Mouse (Mus musculus): ENCODE results near the gene Slc12a3. TPM values are rescaled to one million over a fixed set of nuclear protein-coding genes. Genes with fewer than 3 reads are reported as not detected.
A peak's percentile ranks its signal among the peaks of the same experiment; 100 is the strongest.

Gene Slc12a3
- polyA plus RNA-seq, 1 experiment from 2014 or later = 0.14 TPM

- Histone ChIP-seq H3K4me1 (0 out of 2 replicates have a peak, but pooled peaks cover 6% of the 10 kb centered on the region), H3K9me3 (no peaks in the 10 kb centered on the region), H3K36me3 (no peaks in the 10 kb centered on the region), H3K4me2 (no peak overlapping the region), H3K9ac (no peak overlapping the region), H3K4me3 (no peak overlapping the region), H3K27ac (no peak overlapping the region), H3K27me3 (no peaks in the 10 kb centered on the region)
- no peak for ATAC-seq (ENCODE audit: insufficient number of reproducible peaks, insufficient read depth, low FRiP score, low TSS enrichment, low read depth)
- WGBS = 71% methylated on average over 5 of the region's 5 CpGs
These were observed 29.5 kb downstream of the Slc12a3 start for GRCm38 (mm10) chr8:94358541-94358940.

- Histone ChIP-seq H3K4me3 (no peak overlapping the region), H3K36me3 (no peaks in the 10 kb centered on the region), H3K4me1 (0 out of 2 replicates have a peak, but pooled peaks cover 6% of the 10 kb centered on the region), H3K9ac (no peak overlapping the region), H3K9me3 (no peaks in the 10 kb centered on the region), H3K4me2 (no peak overlapping the region), H3K27ac (no peak overlapping the region), H3K27me3 (no peaks in the 10 kb centered on the region)
- WGBS = 85% methylated on average over 6 of the region's 6 CpGs
- no peak for ATAC-seq (ENCODE audit: insufficient number of reproducible peaks, insufficient read depth, low FRiP score, low TSS enrichment, low read depth)
These were observed 32.9 kb downstream of the Slc12a3 start for GRCm38 (mm10) chr8:94361774-94362431.

GRCm38 (mm10) chr8:94362607-94363239, 33.7 kb downstream of the Slc12a3 start:
- Histone ChIP-seq H3K27ac (no peak overlapping the region), H3K9ac (no peak overlapping the region), H3K4me3 (no peak overlapping the region), H3K36me3 (no peaks in the 10 kb centered on the region), H3K4me1 (0 out of 2 replicates have a peak, but pooled peaks cover 6% of the 10 kb centered on the region), H3K4me2 (no peak overlapping the region), H3K27me3 (no peaks in the 10 kb centered on the region), H3K9me3 (no peaks in the 10 kb centered on the region)
- ATAC-seq (ENCODE audit: insufficient number of reproducible peaks, insufficient read depth, low FRiP score, low TSS enrichment, low read depth) = 0 out of 2 replicates have a peak, but pooled peaks have one; percentile 5
- 77% methylated on average over 7 of the region's 7 CpGs for WGBS

DNA sequence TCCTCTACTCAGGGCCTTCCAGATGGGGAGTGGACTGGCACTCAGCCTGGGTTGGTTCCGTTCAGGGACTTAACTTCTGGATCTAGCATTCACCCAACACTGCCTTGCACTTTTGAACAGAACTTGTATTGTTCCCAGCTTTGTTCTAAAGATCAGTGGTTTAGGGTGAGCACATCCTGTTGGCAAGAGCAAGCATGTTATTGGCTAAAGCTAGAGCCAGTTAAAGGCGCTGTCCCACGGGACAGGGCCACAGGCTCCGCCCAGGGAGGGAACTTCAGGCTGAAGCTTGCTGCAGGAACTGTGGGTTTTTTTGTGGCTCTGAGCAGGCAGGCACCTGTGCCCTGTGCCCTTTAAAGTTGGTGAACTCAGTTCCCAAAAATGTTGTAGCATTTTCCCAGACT, 34.3 kb downstream of the Slc12a3 start:
- H3K27me3 ChIP-seq = no peaks in the 10 kb centered on the region
- H3K36me3 ChIP-seq = no peaks in the 10 kb centered on the region
- no peak overlapping the region for H3K9ac ChIP-seq
- 33% methylated on average over 4 of the region's 4 CpGs for WGBS
- no peak overlapping the region for H3K27ac ChIP-seq
- no peaks in the 10 kb centered on the region for H3K9me3 ChIP-seq
- no peak for ATAC-seq (ENCODE audit: insufficient number of reproducible peaks, insufficient read depth, low FRiP score, low TSS enrichment, low read depth)
- no peak overlapping the region for H3K4me2 ChIP-seq
- 0 out of 2 replicates have a peak, but pooled peaks cover 6% of the 10 kb centered on the region for H3K4me1 ChIP-seq
- no peak overlapping the region for H3K4me3 ChIP-seq

- H3K27ac ChIP-seq = no peak overlapping the region
- H3K9me3 ChIP-seq = no peaks in the 10 kb centered on the region
- H3K4me3 ChIP-seq = no peak overlapping the region
- 64% methylated on average over 2 of the region's 2 CpGs for WGBS
- H3K9ac ChIP-seq = no peak overlapping the region
- H3K36me3 ChIP-seq = no peaks in the 10 kb centered on the region
- 0 out of 2 replicates have a peak, but pooled peaks cover 6% of the 10 kb centered on the region for H3K4me1 ChIP-seq
- no peak overlapping the region for H3K4me2 ChIP-seq
- no peaks in the 10 kb centered on the region for H3K27me3 ChIP-seq
- no peak for ATAC-seq (ENCODE audit: insufficient number of reproducible peaks, insufficient read depth, low FRiP score, low TSS enrichment, low read depth)
These were observed 34.9 kb downstream of the Slc12a3 start for GRCm38 (mm10) chr8:94363906-94364305.

- H3K27me3 ChIP-seq = no peaks in the 10 kb centered on the region
- H3K27ac ChIP-seq = no peak overlapping the region
- H3K4me3 ChIP-seq = no peak overlapping the region
- H3K9ac ChIP-seq = no peak overlapping the region
- 88% methylated on average over 6 of the region's 6 CpGs for WGBS
- H3K36me3 ChIP-seq = no peaks in the 10 kb centered on the region
- ATAC-seq (ENCODE audit: insufficient number of reproducible peaks, insufficient read depth, low FRiP score, low TSS enrichment, low read depth) = no peak
- H3K4me2 ChIP-seq = no peak overlapping the region
- H3K9me3 ChIP-seq = no peaks in the 10 kb centered on the region
- H3K4me1 ChIP-seq = 0 out of 2 replicates have a peak, but pooled peaks cover 6% of the 10 kb centered on the region
These were observed 35.8 kb downstream of the Slc12a3 start for GRCm38 (mm10) chr8:94364686-94365312.

DNA sequence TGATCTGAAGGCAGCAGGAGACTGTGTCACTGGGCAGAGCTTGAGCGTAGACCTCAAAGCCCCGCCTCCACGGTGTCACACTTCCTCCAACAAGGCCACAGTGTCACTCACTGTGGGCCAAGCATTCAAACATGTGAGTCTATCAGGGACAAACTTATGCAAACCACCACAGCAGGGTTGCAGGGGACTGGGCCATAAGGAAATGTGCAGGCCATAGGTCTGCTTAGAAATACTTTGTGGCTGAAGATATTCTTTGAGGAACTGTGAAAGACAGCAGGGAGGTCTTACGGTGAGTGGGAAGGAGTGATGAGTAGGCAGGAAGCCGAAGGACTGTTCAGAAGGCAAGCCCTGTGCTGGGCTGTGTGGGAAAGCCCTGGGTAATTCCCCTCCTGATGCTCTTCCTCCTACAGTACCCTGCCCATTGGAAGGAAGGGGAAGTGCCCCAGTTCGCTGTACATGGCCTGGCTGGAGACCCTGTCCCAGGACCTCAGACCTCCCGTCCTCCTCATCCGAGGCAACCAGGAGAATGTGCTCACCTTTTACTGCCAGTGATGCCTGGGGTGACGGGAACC, 36.5 kb downstream of the Slc12a3 start:
- Histone ChIP-seq H3K9ac (no peak overlapping the region), H3K4me3 (no peak overlapping the region), H3K4me1 (0 out of 2 replicates have a peak, but pooled peaks cover 9% of the 10 kb centered on the region), H3K27me3 (no peaks in the 10 kb centered on the region), H3K27ac (no peak overlapping the region), H3K4me2 (no peak overlapping the region), H3K9me3 (no peaks in the 10 kb centered on the region), H3K36me3 (no peaks in the 10 kb centered on the region)
- WGBS = 85% methylated on average over 9 of the region's 9 CpGs
- ATAC-seq (ENCODE audit: insufficient number of reproducible peaks, insufficient read depth, low FRiP score, low TSS enrichment, low read depth) = no peak

DNA sequence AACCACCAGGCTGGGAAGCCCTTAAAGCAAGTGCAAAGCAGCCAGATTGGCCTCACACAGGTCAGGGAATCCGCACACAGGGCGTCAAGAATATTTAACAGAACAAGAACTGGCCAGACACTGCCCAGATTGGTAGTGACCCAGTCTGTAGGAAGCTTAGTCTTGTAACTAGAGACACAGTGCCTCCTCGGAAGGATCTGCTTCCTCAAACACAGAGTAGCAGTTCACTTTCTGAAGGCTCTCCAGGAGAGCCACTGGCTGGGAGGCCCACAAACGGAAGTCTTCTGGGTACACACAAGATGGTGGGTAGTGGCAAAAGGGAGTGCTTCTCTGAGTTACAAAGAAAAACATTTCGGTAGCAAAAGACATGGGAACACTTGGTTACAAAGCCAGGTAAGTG, 41.8 kb downstream of the Slc12a3 start:
- H3K9me3 ChIP-seq = no peaks in the 10 kb centered on the region
- no peaks in the 10 kb centered on the region for H3K36me3 ChIP-seq
- H3K4me3 ChIP-seq = no peak overlapping the region
- H3K9ac ChIP-seq = no peak overlapping the region
- ATAC-seq (ENCODE audit: insufficient number of reproducible peaks, insufficient read depth, low FRiP score, low TSS enrichment, low read depth) = no peak
- 72% methylated on average over 5 of the region's 5 CpGs for WGBS
- H3K27ac ChIP-seq = no peak overlapping the region
- H3K4me1 ChIP-seq = 0 out of 2 replicates have a peak, but pooled peaks cover 3% of the 10 kb centered on the region
- H3K27me3 ChIP-seq = no peaks in the 10 kb centered on the region
- H3K4me2 ChIP-seq = no peak overlapping the region

DNA sequence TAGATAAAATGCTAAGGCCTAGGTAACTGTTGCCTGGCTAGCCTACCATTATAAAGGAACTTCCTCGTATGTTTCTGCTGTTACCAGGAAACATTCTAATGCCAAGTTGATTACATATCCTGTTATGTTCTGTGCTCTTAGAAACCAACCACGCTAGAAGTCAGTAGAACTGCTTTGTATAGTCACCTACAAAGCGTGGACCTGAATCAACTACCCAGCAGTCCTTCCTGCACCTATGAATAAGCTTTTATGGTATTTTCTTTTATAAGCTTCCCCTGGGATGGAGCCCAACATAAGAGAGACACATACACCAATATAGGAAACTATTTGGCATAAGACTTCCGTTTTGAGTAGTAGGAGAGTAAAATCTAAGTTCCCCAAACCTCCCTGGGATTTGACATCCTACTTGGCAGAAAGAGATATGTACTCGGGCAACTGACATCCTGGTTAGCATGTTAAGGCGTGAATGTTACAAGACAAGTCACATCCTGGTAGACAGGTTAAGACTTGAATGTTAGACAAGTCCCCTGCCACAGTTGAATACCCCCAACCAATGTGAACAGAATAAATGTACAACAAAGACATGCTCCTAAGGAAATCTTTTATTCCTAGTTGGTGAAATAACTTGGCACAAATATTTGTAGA, 44.1 kb downstream of the Slc12a3 start:
- WGBS = 78% methylated on average over 6 of the region's 6 CpGs
- no peak overlapping the region for H3K4me2 ChIP-seq
- no peak overlapping the region for H3K4me3 ChIP-seq
- H3K9me3 ChIP-seq = no peaks in the 10 kb centered on the region
- peaks cover 7% of the 10 kb centered on the region; the same call in 1 of the 2 replicates for H3K4me1 ChIP-seq
- no peak overlapping the region for H3K27ac ChIP-seq
- no peak overlapping the region for H3K9ac ChIP-seq
- no peaks in the 10 kb centered on the region for H3K27me3 ChIP-seq
- no peaks in the 10 kb centered on the region for H3K36me3 ChIP-seq
- no peak for ATAC-seq (ENCODE audit: insufficient number of reproducible peaks, insufficient read depth, low FRiP score, low TSS enrichment, low read depth)

DNA sequence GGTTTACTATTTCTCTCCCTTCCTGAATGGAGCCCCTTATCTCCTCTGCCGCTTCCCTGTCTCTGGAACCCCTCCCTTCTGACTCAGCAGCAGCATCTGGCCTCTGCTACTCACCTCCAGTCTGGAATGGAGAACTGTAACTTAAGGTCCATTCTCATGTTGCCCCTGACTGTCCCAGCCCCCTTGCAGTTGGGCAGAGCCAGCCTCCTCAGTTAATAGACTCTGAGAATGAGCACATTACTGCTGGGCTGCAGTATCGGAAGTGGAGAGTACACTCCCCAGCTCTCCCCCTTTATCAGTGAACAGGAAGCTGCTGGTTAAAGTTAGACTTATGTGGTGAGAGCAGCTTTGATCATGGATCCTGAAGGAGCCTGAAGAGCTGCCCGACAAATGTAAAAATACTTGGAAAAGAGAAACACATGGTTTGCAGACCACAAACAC, 46.6 kb downstream of the Slc12a3 start:
- no peak for ATAC-seq (ENCODE audit: insufficient number of reproducible peaks, insufficient read depth, low FRiP score, low TSS enrichment, low read depth)
- Histone ChIP-seq H3K9me3 (no peaks in the 10 kb centered on the region), H3K4me1 (peaks cover 4% of the 10 kb centered on the region; the same call in 1 of the 2 replicates), H3K27me3 (no peaks in the 10 kb centered on the region), H3K36me3 (no peaks in the 10 kb centered on the region), H3K4me3 (no peak overlapping the region), H3K27ac (no peak overlapping the region), H3K9ac (no peak overlapping the region), H3K4me2 (no peak overlapping the region)
- WGBS = 39% methylated on average over 3 of the region's 3 CpGs

GRCm38 (mm10) chr8:94376176-94376575, 47.2 kb downstream of the Slc12a3 start:
- Histone ChIP-seq H3K4me3 (no peak overlapping the region), H3K4me2 (no peak overlapping the region), H3K9ac (no peak overlapping the region), H3K4me1 (peaks cover 4% of the 10 kb centered on the region; the same call in 1 of the 2 replicates), H3K27ac (no peak overlapping the region), H3K27me3 (no peaks in the 10 kb centered on the region), H3K9me3 (no peaks in the 10 kb centered on the region), H3K36me3 (no peaks in the 10 kb centered on the region)
- ATAC-seq (ENCODE audit: insufficient number of reproducible peaks, insufficient read depth, low FRiP score, low TSS enrichment, low read depth) = no peak
- WGBS = 77% methylated on average over 3 of the region's 3 CpGs
